Mouse (Mus musculus): ENCODE data around the gene Gm45062.

Gene Gm45062

DNA sequence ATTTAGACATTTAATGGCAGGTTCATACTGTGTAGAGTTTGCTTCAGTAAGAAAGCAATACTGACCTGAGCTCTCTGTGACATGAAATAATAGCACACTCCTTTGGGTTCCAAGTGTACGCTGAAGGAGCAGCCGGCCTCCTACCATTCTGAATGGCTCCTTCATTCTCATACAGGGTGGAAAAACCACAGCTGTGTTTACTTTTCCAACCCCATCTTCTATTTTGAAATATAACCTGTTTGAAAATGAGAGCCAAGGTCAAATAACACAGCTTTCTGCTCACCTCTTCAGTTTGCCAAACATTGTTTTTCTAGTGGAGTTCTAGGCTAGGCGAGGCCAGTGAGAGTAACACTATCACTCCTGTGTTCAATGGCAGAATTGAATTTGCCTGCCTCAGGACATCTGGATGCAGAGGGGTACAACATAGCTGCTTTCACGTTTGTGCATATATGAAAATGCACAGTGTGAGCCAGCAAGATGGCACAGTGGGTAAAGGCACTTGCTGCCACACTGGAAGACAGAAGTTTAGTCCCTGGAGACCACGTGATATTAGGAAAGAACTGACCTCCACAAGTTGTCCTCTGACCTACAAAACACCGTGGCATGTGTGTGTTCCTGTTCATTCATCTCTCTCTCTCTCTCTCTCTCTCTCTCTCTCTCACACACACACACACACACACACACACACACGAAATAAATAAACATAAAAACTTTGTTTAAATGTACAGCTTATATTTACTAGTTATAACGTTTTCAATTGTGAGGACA lies 157.7 kb downstream of the Gm45062 start:
- no peak for DNase-seq (ENCODE audit: low read depth)

DNA sequence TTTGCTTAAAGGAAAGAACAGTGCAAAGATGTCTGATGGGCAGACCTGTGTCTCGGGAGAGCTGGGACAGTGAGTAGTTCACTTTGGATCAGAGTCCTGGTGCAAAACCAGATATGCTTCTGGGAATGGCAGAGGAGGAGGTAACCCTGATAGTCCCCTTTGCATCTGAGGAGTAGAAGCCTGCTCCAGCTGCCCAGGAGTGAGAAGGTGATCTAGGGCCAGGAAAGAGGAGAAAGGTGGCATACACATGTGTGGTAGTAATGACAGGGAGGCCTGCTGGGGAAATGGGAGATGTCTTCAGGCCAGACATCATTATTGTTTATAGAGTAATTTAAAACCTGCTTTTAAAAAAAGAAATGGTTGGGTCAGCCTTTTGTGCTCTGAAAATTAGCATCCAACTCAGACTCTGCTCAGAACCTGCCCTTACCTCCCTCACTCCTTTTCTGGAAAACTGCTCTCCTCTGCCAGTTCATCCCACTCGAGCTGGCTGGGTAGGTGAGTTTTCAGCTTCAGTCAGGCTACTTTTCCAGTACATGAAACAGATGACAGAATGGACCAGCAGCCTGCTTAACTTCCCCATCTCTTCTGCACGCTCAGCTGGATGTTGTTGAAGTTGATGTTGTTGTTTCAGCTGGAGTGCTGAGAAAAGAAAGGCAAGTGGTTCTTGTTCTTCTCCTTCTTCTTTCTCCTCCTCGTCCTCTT lies 160.4 kb downstream of the Gm45062 start:
- DNase-seq (ENCODE audit: low read depth), result no peak

DNA sequence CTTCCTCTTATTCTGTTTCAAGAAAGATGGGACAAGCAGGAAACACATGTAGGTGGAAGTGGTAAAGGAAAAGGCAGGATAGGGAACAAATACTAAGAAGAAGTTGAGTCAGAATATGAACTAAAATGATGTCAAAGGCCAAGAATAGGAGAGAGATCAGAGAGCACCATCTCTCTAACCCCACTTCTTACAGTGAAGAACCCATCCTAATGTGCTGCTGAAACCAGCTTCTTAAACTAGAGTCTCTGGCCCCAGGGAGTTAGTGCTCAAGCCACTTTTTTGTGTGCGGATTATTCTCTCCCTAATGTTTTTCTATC lies 160.9 kb downstream of the Gm45062 start:
- DNase-seq (ENCODE audit: low read depth), result no peak

DNA sequence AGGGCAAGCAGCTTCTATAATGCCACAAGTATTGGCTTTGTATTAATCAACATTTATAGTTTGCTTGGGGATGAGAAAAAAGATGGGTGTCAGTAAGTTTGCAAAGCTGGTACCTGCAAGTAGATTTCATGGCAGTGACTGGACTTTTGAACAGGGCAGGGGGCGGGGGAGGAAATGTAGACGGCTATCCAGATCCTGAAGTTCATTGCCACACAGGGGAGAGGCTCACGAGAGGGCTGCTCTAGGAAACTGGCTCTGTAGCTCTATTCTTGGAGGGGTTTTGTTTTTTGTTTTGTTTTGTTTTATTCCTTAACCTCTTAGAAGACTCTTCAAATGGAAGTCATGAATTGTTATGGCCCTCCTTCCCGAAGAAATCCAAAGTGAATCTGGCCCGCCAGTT lies 162.2 kb downstream of the Gm45062 start:
- DNase-seq (ENCODE audit: low read depth), result no peak

DNA sequence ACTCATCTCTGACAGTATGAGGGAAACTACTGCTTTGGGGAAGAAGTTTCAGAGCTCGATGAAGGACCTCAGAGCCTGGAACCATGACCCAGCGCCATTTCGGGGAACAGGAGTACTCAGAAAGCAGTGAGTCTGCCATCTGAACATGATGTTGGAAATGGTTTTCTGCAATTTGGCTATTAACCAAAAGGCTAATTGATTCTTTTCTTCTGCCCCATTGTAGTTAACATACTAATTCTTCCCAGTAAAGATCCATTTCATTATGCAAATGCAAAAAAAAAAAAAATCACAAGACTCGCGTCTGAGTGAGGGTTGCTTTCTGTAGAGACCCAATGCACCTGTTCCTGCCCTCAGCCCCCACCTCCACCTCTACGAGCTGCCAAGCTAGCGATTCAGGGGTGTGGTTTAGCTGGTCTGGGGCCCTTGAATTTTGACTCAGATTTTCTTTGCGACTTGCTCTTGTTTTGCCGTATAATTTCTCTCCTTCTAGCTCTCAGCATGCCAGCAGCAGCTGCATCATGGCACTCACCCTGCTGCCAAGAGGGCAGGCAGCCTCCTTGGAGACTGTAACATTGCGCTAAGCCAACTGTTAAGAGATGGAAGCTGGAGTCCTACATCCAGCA lies 162.8 kb downstream of the Gm45062 start:
- DNase-seq (ENCODE audit: low read depth), result no peak

- no peak for DNase-seq (ENCODE audit: low read depth)
Observed at GRCm38 (mm10) chr6:8423142-8423541, 163.9 kb downstream of the Gm45062 start.

- no peak for DNase-seq (ENCODE audit: low read depth)
Observed at GRCm38 (mm10) chr6:8427692-8428091, 168.4 kb downstream of the Gm45062 start.

GRCm38 (mm10) chr6:8430610-8431234 lies 171.5 kb downstream of the Gm45062 start:
- DNase-seq (ENCODE audit: low read depth), result no peak

DNA sequence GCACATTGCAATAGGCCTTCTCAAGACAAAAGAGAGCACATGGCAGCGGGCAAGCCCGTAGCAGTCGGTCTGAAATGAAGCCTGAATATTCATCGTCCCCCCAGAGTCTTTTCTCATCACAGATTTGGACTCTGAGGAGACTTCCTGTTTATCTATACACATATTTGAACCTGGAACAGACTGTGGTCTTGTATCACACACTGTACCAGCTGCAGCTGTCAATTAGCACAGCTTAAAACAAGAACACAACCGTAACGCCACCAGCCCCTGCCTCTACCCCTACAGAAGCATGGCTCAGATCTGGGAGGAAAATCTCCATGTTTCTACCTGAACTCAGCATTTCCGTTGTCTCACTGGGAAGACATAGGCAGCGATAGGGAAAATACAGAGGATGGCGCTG lies 173.9 kb downstream of the Gm45062 start:
- DNase-seq (ENCODE audit: low read depth), result no peak

DNA sequence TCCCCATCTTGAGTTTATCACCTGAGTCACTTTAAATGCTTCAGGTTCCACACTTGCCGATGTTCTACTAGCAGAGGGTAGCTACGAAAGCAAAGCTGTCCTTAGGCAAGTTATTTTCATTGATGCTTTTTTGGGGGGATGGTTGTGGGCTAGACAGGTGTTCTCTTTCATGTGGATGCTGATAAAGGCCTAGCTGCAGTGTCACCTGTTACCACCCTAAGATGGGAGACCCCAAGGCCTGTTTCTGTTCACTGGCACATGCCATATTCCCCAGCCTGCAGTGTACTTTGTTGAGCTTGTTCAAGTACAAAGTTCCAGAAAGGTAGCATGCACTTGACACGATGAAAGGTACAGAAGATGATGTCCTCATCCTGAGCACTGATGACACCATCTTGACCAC lies 178.7 kb downstream of the Gm45062 start:
- DNase-seq (ENCODE audit: low read depth), result no peak

DNA sequence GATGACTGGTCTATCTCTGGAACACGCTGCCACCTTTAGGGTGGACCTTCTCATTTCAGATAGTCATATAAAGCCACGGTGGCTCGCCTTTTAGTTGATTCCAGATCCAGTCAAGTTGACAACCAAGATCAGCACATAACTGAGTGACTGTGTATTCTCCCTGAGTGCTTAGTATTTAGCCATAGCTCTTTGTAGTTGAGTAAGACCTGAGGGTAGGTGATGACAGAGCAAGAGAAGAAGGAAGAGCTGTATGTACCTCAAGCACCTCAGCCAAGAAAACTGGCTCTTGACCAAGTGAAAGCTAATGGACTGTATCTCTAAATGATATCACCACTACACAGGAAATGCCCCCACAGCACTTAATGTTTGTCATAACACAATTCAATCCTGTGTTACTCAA lies 182.6 kb downstream of the Gm45062 start:
- no peak for DNase-seq (ENCODE audit: low read depth)

DNA sequence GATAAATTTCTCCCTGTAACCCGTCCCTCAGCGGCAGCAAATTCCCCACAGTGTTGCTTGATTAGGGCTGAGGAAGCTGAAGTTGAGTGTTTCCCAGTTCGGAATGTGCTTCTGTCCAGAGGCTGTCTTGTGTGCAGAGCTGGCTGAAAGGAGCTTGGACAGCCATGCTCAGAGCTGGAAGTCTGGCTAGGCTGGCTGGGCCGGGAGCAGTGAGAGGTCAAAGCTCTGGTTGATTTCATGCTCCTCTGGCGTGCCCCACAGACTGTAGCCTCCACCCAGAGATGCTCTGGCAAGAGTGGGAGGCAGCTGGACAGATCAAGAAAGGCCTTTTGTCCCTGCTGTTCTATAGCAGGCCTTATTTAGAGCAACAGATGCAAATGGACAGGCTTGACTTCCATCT lies 187.5 kb downstream of the Gm45062 start:
- DNase-seq (ENCODE audit: low read depth), result no peak

GRCm38 (mm10) chr6:8455599-8455998 lies 196.3 kb downstream of the Gm45062 start:
- no peak for DNase-seq (ENCODE audit: low read depth)

DNA sequence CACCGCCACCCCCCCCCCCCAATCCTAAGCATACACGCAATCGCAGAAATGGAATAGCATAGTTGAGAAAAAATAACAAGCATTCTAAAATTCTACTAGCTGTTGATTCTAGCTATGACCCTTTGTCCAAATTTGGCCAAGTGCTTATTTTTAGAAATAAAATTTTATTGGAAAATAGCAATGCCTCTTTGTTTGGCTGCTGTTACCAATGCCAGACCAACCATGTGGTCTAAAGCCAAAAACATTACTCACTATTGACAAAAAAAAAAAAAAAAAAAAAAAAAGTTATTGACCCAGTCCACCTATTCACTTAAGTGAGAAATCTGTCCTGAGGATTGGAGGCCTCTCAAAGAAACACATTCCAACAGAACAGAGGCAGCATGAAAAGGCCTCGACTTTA lies 199.3 kb downstream of the Gm45062 start:
- no peak for DNase-seq (ENCODE audit: low read depth)

- no peak for DNase-seq (ENCODE audit: low read depth)
Observed at GRCm38 (mm10) chr6:8462447-8462846, 203.2 kb downstream of the Gm45062 start.

DNA sequence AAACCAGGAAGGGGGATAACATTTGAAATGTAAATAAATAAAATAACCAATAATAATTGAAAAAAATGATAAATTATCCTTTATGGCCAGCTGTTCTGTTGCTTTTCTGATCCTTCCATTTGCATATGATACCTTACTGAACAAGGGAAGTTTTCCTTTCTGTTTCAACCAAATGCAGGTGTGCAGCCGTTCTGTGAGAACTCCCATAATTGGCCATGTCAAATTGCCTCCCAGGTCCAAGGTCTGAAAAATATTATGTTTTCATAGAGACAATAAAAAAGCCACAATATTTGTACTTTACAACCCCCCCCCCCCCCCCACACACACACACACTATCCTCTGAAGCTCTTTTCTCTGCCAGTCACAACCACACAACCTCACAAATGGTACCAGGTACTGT lies 206.1 kb downstream of the Gm45062 start:
- no peak for DNase-seq (ENCODE audit: low read depth)

DNA sequence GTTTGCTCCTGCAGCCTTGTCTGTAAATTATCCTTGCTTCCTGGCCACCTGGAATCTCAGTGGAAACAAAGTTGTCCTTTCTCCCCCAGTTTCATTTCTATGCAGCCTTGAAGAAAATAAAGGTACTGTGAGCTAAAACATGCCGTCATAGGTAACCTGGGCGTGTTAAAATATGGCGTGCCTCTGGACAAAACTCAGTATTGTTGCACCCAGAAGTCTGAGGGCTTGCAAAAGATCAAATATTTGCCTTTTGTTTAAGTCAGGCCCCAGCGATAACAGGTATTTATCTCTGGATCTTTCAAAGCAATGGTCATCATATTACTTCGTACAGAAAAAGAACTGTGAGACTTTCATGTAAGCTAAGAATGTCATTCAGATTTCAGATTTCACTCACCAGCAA lies 206.7 kb downstream of the Gm45062 start:
- DNase-seq (ENCODE audit: low read depth), result no peak

- no peak for DNase-seq (ENCODE audit: low read depth)
Observed at GRCm38 (mm10) chr6:8467667-8468337, 208.6 kb downstream of the Gm45062 start.

DNA sequence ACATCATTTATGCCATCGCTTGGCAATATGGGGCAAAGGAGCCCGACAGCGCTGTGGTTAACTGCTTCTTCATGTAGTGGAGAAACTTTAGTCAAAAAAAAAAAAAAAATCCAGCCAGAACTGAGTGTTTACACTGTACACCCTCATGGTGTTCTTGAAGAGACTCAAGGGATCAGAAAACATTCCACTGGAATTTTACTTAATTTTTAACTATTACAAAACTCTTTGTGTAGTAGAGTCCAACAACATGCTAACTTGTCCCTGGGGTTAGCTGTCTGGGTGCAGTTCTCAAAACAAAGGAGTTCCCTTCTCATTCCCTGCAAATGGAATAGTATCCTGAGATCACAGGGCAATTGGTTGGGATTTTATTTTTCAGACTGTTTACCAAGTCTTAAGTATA lies 210.7 kb downstream of the Gm45062 start:
- no peak for DNase-seq (ENCODE audit: low read depth)

GRCm38 (mm10) chr6:8472125-8472524 lies 212.9 kb downstream of the Gm45062 start:
- no peak for DNase-seq (ENCODE audit: low read depth)

DNA sequence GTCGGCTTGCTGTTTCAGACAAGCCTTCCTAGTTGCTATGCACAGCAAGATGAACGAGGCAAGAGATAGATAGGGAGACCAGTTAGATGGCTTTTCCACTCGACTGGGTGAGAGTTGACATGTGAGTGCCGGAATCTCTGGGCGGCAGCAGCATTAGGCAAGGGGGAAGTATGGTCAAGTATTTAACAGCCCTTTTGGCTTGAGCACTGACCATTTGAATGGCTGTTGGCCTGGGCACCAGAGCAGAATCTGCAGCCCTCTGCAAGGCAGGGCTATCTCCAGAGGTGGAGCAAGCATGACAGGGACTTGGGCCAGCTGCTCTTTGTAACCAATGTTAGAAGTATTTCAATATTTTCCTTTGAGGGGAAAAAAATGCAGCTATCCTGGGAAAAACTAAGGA lies 213.7 kb downstream of the Gm45062 start:
- no peak for DNase-seq (ENCODE audit: low read depth)

DNA sequence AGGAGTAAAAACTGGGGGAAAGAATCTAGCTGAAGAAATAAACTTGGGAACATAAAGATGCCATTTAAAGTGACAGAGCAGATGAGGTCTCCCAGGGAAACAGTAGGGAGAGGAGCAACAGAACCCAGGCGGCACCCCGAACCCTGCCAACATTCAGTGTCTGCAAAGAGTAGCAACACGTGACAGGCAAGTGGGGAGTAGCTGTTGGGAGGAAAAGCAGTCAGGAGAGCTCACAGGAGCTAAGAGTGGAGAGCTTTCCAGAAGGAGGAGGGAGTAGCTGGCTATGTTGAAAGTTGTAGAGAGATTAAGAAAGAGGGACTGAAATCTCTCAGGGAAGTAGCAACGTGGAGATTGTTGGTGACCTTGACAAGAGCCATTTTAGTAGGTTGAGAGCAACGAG lies 214.2 kb downstream of the Gm45062 start:
- no peak for DNase-seq (ENCODE audit: low read depth)

- DNase-seq (ENCODE audit: low read depth), result no peak
Observed at GRCm38 (mm10) chr6:8474316-8474715, 215.1 kb downstream of the Gm45062 start.
